Mouse (Mus musculus) left cerebral cortex, postnatal 10 days (tissue): Measurements from ENCODE around the gene Hexb. TPM values are rescaled to one million over a fixed set of nuclear protein-coding genes. Genes with fewer than 3 reads are reported as not detected.
A peak's percentile ranks its signal among the peaks of the same experiment; 100 is the strongest.

ENCODE experiments used
- DNase-seq, 2 experiments: peaks; one replicate each; pipeline ENCODE4 v3.0.0; 2021 to 2022; ENCODE audit warnings: low spot score in 2 of 2, mixed read lengths in 1 of 2; ENCODE audit errors: extremely low spot score in 1 of 2
- intact Hi-C: fragments of 180-260 bp; cut with DNase I; formaldehyde crosslinking; loops from one replicate; pipeline ENCODE4 v1.15.1; 2025
- total RNA-seq, 2 experiments: library from RNA; stranded (reverse); gene quantifications; 2 replicates each; pipeline ENCODE4 v1.2.3; 2021

The Hexb gene
- total RNA-seq, 2 experiments from 2014 or later, result 90.1 to 93.4 TPM

- DNase-seq, result no peak
- intact Hi-C loops, result no loop called here
These were observed 31.9 kb upstream of the Hexb start for GRCm38 (mm10) chr13:97230101-97230500.

- intact Hi-C loops, result no loop called here
- DNase-seq, result no peak
These were observed 29.6 kb upstream of the Hexb start for GRCm38 (mm10) chr13:97227795-97228194.

GRCm38 (mm10) chr13:97225130-97225529, 27.0 kb upstream of the Hexb start:
- intact Hi-C loops, result no loop called here
- no peak for DNase-seq

GRCm38 (mm10) chr13:97224341-97224982, 26.3 kb upstream of the Hexb start:
- DNase-seq, result no peak
- intact Hi-C loops, result no loop called here

- intact Hi-C loops, result no loop called here
- DNase-seq, result no peak
These were observed 25.7 kb upstream of the Hexb start for GRCm38 (mm10) chr13:97223856-97224255.

GRCm38 (mm10) chr13:97220022-97220421, 21.9 kb upstream of the Hexb start:
- intact Hi-C loops, result no loop called here
- no peak for DNase-seq

- intact Hi-C loops, result no loop called here
These were observed 18.0 kb upstream of the Hexb start for GRCm38 (mm10) chr13:97216196-97216595.

GRCm38 (mm10) chr13:97215563-97215962, 17.4 kb upstream of the Hexb start:
- no peak for DNase-seq
- intact Hi-C loops, result no loop called here

More at GRCm38 (mm10) chr13:97216196-97216595, 18.0 kb upstream of the Hexb start:
- DNase-seq, result no peak

- no peak for DNase-seq
- intact Hi-C loops, result no loop called here
These were observed 16.6 kb upstream of the Hexb start for GRCm38 (mm10) chr13:97214583-97215268.

- intact Hi-C loops, result no loop called here
- DNase-seq, result no peak
These were observed 10.4 kb upstream of the Hexb start for GRCm38 (mm10) chr13:97208500-97209010.

GRCm38 (mm10) chr13:97208112-97208478, 9.9 kb upstream of the Hexb start:
- no peak for DNase-seq
- intact Hi-C loops, result no loop called here

GRCm38 (mm10) chr13:97207472-97208111, 9.4 kb upstream of the Hexb start:
- intact Hi-C loops, result no loop called here
- DNase-seq, result no peak

GRCm38 (mm10) chr13:97206046-97206445, 7.9 kb upstream of the Hexb start:
- no peak for DNase-seq
- intact Hi-C loops, result no loop called here

- DNase-seq, result peak; percentile 85 to 86
- intact Hi-C loops, result no loop called here
These were observed 7.0 kb upstream of the Hexb start for GRCm38 (mm10) chr13:97205052-97205701.

GRCm38 (mm10) chr13:97201896-97202295, 3.7 kb upstream of the Hexb start:
- no peak for DNase-seq
- intact Hi-C loops, result no loop called here

GRCm38 (mm10) chr13:97201076-97201475, 2.9 kb upstream of the Hexb start:
- DNase-seq, result no peak
- intact Hi-C loops, result no loop called here

GRCm38 (mm10) chr13:97199123-97199522, 966 bp upstream of the Hexb start:
- no peak for DNase-seq
- intact Hi-C loops, result no loop called here

GRCm38 (mm10) chr13:97196925-97197218, 1.3 kb downstream of the Hexb start:
- intact Hi-C loops, result no loop called here
- no peak for DNase-seq

- intact Hi-C loops, result no loop called here
- no peak for DNase-seq
These were observed 1.8 kb downstream of the Hexb start for GRCm38 (mm10) chr13:97196186-97196924.
